Mouse (Mus musculus) cerebellum, adult 2 months (tissue): ENCODE data around the gene Erp27. TPM values are rescaled to one million over a fixed set of nuclear protein-coding genes. Genes with fewer than 3 reads are reported as not detected.

Source experiments
- DNase-seq, 2 experiments: peaks; one replicate each; pipeline ENCODE4 v3.0.0; 2021
- H3K27ac ChIP-seq: fragments of 200-500 bp; 2 replicates; pipeline ENCODE4 v1.5.1; 2012; ENCODE audit warnings: low read length, control low read depth, inconsistent platforms; ENCODE audit not compliant: insufficient read depth
- H3K27me3 ChIP-seq: fragments of 200-500 bp; 2 replicates; pipeline ENCODE4 v1.6.1; 2012; ENCODE audit warnings: inconsistent platforms, mild to moderate bottlenecking, low read length, moderate library complexity; ENCODE audit not compliant: control insufficient read depth, insufficient read depth
- H3K4me1 ChIP-seq: fragments of 200-500 bp; 2 replicates; pipeline ENCODE4 v1.6.1; 2011; ENCODE audit warnings: low read length; ENCODE audit not compliant: control insufficient read depth, insufficient read depth
- H3K4me3 ChIP-seq: fragments of 200-500 bp; replicated peaks from 2 replicates; pipeline ENCODE3; 2011; ENCODE audit warnings: mild to moderate bottlenecking, low read depth, low read length, control low read depth; ENCODE audit not compliant: insufficient read depth
- CTCF ChIP-seq: fragments of 200-500 bp; IDR thresholded peaks from 2 replicates; pipeline ENCODE4 v1.5.1; 2011; ENCODE audit warnings: low read depth, mild to moderate bottlenecking, control low read depth, low read length, moderate library complexity, borderline replicate concordance; ENCODE audit not compliant: insufficient read depth
- POLR2A ChIP-seq: fragments of 200-500 bp; IDR thresholded peaks from 2 replicates; pipeline ENCODE4 v1.6.1; 2011; ENCODE audit warnings: low read length, control low read depth, borderline replicate concordance; ENCODE audit not compliant: insufficient read depth
- WGBS: fragments of 180-500 bp; shearing (Covaris S2); methylation state at CpG from one replicate; pipeline ENCODE4 v1.1.7; 2018; 5-methylcytosine and 5-hydroxymethylcytosine counted together
- polyA plus RNA-seq: library from polyadenylated mRNA; depleted of rRNA; stranded (reverse); fragments of >200 nt; gene quantifications from 2 replicates; pipeline ENCODE4 v1.2.3, GENCODE M21; 2012

Erp27 gene
- polyA plus RNA-seq, 1 experiment: 0.31 TPM

DNA sequence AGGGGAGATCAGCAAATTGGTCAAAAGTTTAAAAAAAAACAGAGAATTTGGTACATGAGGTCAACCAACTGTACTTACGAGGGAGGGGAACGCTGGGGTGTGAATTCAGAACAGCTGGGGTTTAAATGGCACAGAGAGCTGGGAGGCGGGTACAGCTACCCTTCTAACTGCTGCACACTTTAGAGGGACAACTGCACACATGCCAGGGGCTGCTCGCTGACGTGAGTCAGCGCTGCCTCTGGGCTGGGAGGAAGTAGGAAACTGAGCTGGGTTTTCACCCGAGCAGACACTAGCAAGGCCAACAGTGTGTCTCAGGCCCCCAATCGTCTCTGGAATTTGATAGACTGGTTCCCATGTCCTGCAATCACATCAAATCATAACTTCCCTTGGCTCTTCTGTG, 3.1 kb upstream of the Erp27 start:
- H3K4me3 ChIP-seq: no peak overlapping the region
- no peaks in the 10 kb centered on the region for H3K4me1 ChIP-seq
- no peak for DNase-seq
- H3K27ac ChIP-seq: no peak overlapping the region
- H3K27me3 ChIP-seq: no peaks in the 10 kb centered on the region
- TF ChIP-seq CTCF: no peak
- no peak for TF ChIP-seq POLR2A
- WGBS: 72% methylated on average over 8 of the region's 8 CpGs

DNA sequence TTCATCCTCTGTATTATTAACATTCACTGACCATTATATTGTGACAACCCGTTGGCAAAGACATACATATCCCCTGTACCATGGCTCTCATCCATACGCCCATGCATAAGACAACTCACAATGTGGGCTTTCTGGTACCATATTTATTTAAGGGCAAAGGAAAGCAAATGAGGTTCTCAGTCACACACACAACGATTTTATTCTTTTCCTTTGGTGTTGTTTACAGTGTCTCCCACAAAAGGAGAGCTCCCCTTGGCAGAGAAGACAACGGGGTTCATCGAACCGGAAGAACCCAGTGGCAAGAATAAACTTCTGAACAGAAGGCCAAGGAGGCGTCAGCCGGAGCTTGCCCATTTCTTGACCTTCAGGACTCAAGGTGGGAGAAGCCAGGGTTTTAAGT, 1.6 kb upstream of the Erp27 start, which contains the start of gene Pde6h:
Gene Pde6h (plus strand): TSS at position 301 of the 400 bp plus-strand sequence.
- Histone ChIP-seq H3K4me1 (no peaks in the 10 kb centered on the region), H3K27ac (no peak within 1 kb of the TSS), H3K4me3 (no peak within 1 kb of the TSS), H3K27me3 (no peaks in the 10 kb centered on the region)
- TF ChIP-seq CTCF (no peak), POLR2A (no peak)
- no peak for DNase-seq
- 63% methylated on average over 8 of the region's 8 CpGs for WGBS

DNA sequence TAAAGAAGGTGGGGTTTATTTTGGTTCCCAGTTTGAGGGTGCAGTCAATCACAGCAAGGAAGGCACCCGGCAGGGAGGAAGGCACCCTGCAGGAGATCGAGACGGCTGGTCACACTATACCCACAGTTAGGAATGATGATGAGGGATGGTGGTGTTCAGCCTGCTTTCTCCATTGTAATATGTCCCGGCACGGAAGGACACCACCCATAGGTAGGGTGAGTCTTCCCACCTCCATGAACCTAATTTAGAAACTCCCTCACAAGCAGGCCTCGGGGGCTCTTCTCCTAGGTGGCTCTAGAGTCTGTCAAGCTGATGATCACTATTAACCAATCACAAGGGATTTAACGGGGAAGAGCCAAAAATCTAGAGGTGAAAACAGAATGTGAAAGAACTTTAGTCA, 891 bp upstream of the Erp27 start:
- WGBS: 88% methylated on average over 7 of the region's 7 CpGs
- DNase-seq: no peak
- no peak overlapping the region for H3K4me3 ChIP-seq
- H3K27me3 ChIP-seq: no peaks in the 10 kb centered on the region
- no peak overlapping the region for H3K27ac ChIP-seq
- TF ChIP-seq CTCF: no peak
- no peak for TF ChIP-seq POLR2A
- no peaks in the 10 kb centered on the region for H3K4me1 ChIP-seq

DNA sequence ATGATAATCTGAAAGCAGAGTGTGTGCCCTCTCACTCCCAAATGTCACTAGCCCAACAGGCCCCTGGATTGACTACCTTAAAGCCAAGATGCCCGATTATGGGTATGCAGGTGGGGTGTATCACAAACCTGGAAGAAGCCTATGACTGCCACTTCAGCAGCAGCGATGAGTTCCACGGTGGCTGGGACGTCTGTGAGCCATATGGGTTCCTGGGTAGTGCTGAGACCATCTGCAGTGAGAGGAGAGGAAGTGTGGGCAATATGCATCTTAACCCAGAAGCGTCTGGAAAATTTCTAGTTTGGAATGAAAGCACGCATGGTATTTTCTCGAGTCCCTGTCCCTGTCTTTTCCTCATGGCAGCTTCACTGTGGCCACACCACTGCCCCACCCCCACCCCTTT, 379 bp downstream of the Erp27 start:
- Histone ChIP-seq H3K27me3 (no peaks in the 10 kb centered on the region), H3K27ac (no peak overlapping the region), H3K4me1 (no peaks in the 10 kb centered on the region), H3K4me3 (no peak overlapping the region)
- no peak for DNase-seq
- WGBS: 60% methylated on average over 7 of the region's 7 CpGs
- TF ChIP-seq POLR2A (no peak), CTCF (no peak)

DNA sequence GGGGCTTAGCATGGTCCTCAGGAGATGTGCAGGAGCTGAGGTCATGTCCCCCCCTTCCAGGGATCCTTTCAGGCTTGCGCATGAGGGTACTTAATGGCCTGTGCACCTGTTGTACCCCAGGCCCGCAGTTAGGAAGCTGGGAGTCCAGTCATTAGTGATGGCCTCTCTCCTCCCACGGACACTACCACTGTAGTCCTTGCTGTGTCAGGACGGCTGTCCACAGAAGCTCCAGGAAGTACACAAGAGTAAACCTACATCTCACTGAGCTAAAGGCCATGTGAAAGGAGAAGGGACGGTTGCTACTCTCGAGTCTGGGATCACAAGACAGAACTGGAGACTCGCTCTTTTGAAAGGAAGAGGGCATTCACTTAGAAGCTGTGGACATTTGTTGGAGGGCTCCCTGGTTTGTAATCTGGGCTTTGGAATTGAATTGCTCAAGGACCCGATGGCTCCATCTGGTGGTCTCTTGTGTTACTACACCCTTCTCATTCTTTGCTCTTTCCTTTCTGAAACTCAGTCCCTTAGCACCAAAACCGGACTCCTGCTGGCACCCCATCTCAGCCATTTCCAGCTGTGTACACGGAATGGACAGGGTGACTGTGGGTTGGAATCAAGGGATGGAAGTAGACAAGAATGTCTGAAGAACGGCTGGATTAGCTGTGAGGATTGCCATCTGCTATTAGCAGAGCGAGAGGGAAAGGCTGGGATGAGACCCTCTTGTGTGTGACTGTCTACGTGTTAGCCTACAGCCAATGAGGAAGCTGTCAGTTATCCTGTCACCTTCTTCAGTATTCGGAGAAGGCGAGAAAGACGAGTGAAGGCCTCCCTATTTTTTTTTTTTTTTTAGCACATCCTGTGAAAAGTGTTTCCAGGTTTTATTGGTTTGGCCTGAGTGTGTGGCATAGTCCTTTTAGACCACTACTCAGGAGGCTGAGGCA, 1.4 kb downstream of the Erp27 start:
- DNase-seq: peak; percentile 37
- Histone ChIP-seq H3K4me1 (no peaks in the 10 kb centered on the region), H3K27ac (no peak overlapping the region), H3K4me3 (no peak overlapping the region), H3K27me3 (no peaks in the 10 kb centered on the region)
- WGBS: 42% methylated on average over 16 of the region's 16 CpGs
- TF ChIP-seq POLR2A: no peak
- TF ChIP-seq CTCF: peak; percentile 54; the same call in 1 of the 2 replicates

DNA sequence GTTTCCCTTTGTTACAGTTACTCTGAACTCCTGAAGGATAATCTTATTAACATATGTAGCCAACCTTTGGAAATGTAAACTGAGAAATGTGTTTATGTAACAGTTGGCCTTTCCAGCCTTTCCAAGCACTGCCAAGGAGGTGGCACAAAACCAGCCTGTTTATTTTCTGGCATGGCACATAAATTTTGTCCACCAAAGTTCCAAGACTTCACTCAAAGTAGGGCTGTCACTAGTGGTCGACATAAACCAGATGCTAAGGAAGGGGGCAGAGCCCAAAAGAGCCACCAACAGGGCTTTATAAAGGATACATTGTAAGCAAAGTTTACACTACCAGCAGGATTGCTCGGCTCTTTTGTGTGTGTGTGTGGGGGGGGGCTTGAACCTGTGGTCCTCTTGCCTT, 4.1 kb downstream of the Erp27 start:
- Histone ChIP-seq H3K27me3 (no peaks in the 10 kb centered on the region), H3K27ac (no peak overlapping the region), H3K4me1 (no peaks in the 10 kb centered on the region), H3K4me3 (no peak overlapping the region)
- DNase-seq: no peak
- WGBS: 7% methylated on average over 2 of the region's 2 CpGs
- TF ChIP-seq CTCF (no peak), POLR2A (no peak)

DNA sequence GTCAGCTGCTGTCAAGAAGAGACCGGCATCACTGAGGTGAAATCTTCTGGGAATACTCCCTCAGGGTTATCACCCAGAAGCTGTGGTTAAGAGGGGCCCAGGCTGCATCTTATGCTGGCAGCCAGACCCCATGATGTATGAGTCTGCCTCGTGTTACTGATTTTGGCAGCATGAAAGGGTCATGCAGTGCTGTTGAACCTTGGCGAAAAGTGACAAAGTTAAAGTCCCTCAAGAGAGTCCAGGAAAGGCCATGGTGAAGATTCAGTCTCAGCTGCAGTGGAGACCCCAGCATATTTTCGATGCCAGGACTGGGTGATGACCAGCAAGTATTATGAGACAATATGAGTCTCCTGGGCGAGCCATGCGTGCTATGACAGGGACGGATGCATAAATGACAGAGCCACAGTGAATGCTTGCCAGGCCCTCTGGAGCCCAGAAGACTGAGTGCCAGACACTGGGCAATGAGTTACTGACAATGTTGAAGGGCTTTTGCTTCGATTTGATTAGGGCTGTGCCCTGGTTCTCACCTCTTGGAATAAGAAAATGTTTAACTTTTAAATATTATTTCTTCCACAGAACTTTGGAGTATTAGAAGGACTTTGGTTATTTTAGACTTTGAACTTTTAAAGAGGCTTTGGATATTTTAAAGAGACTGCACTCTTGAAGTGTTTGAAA, 6.1 kb downstream of the Erp27 start:
- Histone ChIP-seq H3K4me3 (no peak overlapping the region), H3K4me1 (no peaks in the 10 kb centered on the region), H3K27ac (no peak overlapping the region), H3K27me3 (no peaks in the 10 kb centered on the region)
- DNase-seq: no peak
- no peak for TF ChIP-seq CTCF
- TF ChIP-seq POLR2A: no peak
- 17% methylated on average over 8 of the region's 8 CpGs for WGBS
